Mouse (Mus musculus) lung, adult 2 months (tissue): ENCODE results near the gene Six4.

Experiments
- CTCF ChIP-seq: fragments of 200-500 bp; IDR thresholded peaks from 2 replicates; pipeline ENCODE4 v1.5.1; 2011; ENCODE audit warnings: mild to moderate bottlenecking, low read length, control low read depth; ENCODE audit not compliant: insufficient read depth
- POLR2A ChIP-seq: fragments of 200-500 bp; IDR thresholded peaks from 2 replicates; pipeline ENCODE4 v1.6.1; 2011; ENCODE audit warnings: low read depth, mild to moderate bottlenecking, control low read depth, low read length, borderline replicate concordance; ENCODE audit errors: extremely low read depth

DNA sequence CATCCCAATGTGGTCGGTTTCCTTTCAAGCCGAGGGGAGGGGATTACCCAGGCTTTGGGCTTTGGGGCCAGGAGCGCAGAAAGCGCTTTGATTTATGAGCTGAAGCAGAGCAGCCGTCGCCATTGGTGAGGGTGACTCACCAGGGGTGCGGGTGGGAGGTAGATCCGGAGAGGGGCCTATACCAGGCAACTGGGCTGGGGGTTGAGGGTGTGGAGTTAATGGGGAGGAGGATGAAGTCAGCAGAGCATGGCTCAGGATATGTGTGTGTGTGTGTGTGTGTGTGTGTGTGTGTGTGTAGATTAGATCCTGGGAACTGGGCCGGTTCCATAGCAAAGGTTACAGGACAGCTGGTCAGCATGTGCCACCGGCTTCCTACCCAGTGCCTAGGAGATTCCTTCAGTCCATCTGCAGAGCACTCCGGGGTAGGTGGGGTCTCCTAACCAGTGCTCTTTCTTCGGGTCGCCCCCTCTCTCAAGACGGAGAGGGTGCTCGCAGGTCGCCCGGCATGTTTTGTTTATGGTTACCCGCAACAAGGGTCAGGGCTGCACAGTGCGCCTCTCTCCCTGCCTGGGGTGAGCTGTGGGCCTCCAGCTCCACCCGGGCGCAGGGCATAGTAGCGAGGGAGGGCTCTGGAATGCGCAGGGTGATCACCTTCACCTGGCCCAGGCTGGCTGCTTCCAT is 2.7 kb downstream of the Six4 start:
- TF ChIP-seq CTCF (no peak), POLR2A (no peak)
